9 mouse cellular contexts compared by ENCODE assay signal in genomic region chr4:152120311-152121182, GRCm38 (mm10). TPM values are rescaled to one million over a fixed set of nuclear protein-coding genes. Genes with fewer than 3 reads are reported as not detected.
DNase-seq lines count a peak whose midpoint lies in the region; ATAC-seq and TF ChIP-seq lines count a peak whose summit lies in the region.
"Had no signal": no experiment of that assay in that cellular context is flagged by ENCODE, and none has a peak within 500 bp of the region (broad histone marks: within the 10 kb centered on the region; RNA-seq: fewer than 3 reads in every experiment).

No protein-coding gene starts in this region.

- 1% methylated on average over 31 of the region's 31 CpGs for WGBS in neural tube, embryonic 13.5 days

- no peak for TF ChIP-seq CTCF in layer of hippocampus, adult 2 months (conservative IDR thresholded peaks at IDR 0.05)

- no peak overlapping the region for H3K9ac ChIP-seq in neural tube, embryonic 13.5 days

- H3K4me3 ChIP-seq in layer of hippocampus, adult 2 months = no peak overlapping the region
- H3K4me3 ChIP-seq in neural tube, embryonic 13.5 days = peak overlapping the region; percentile 7

- DNase-seq in layer of hippocampus, adult 2 months (ENCODE audit: low spot score in 2 of 2) = no peak
- no peak for DNase-seq in layer of hippocampus, adult 8-10 months (ENCODE audit: low spot score in 2 of 2)
- peak; percentile 48 for DNase-seq in brain, adult 2 months (ENCODE audit: low read depth, low spot score)
- no peak for DNase-seq in embryo, embryonic 10.5 days (ENCODE audit: low spot score)
- no peak for DNase-seq in cerebellum, postnatal 4 days (ENCODE audit: low spot score in 2 of 2)
- DNase-seq in yolk sac, embryonic 10.5 days (ENCODE audit: low spot score) = no peak

- H3K27ac ChIP-seq in layer of hippocampus, adult 2 months = peak overlapping the region; percentile 77; the same call in 1 of the 2 replicates
- no peak overlapping the region for H3K27ac ChIP-seq in neural tube, embryonic 13.5 days (replicated peaks)

- H3K4me2 ChIP-seq in neural tube, embryonic 13.5 days = peak overlapping the region; percentile 36

- H3K4me1 ChIP-seq in neural tube, embryonic 13.5 days (replicated peaks) = peaks cover 39% of the 10 kb centered on the region

- H3K27me3 ChIP-seq in neural tube, embryonic 13.5 days = peaks cover 100% of the 10 kb centered on the region

- no peaks in the 10 kb centered on the region for H3K36me3 ChIP-seq in neural tube, embryonic 13.5 days

- peak; percentile 70 for ATAC-seq in inflammation-experienced regulatory T-cells, adult 6 months
- ATAC-seq in neural tube, embryonic 13.5 days (ENCODE audit: low read depth) = no peak

- no peaks in the 10 kb centered on the region for H3K9me3 ChIP-seq in neural tube, embryonic 13.5 days

RNA-seq across cellular contexts. Expression of gene Tnfrsf25, which starts 4.8 kb away (rescaled TPM):
- 10 to 100 TPM; 22.7 to 48.4 TPM for total RNA-seq in layer of hippocampus, adult 2 months (2021)
- 10 to 100 TPM; 19.8 to 71.6 (median 34.1) TPM for total RNA-seq in layer of hippocampus, adult 8-10 months (2022)
- polyA plus RNA-seq in inflammation-experienced regulatory T-cells, adult 6 months (2017; shearing (Covaris generic)) = 100 to 1,000 TPM; 125 to 133 (median 127) TPM
- 0.84 and 1.8 TPM in 2 replicates for polyA plus RNA-seq in neural tube, embryonic 13.5 days (2015; fragmentation: Nextera tagmentation; extraction: Ambion mirVana)

RNA-seq across cellular contexts. Expression of gene Espn, which starts 31.6 kb away (rescaled TPM):
- total RNA-seq in layer of hippocampus, adult 2 months (2021) = 1 to 10 TPM; 1.2 to 1.9 TPM
- total RNA-seq in layer of hippocampus, adult 8-10 months (2022) = 1 to 10 TPM; 2.9 to 3.0 (median 3.0) TPM
- 10 to 100 TPM in 1 of 3 experiments, 1 to 10 TPM in 2; 6.0 to 13.1 (median 9.7) TPM for polyA plus RNA-seq in inflammation-experienced regulatory T-cells, adult 6 months (2017; shearing (Covaris generic))
- 0.21 and 0.51 TPM in 2 replicates for polyA plus RNA-seq in neural tube, embryonic 13.5 days (2015; fragmentation: Nextera tagmentation; extraction: Ambion mirVana)

RNA-seq across cellular contexts. Expression of gene Hes2, which starts 38.1 kb away (rescaled TPM):
- not detected for total RNA-seq in layer of hippocampus, adult 2 months (2021)
- total RNA-seq in layer of hippocampus, adult 8-10 months (2022) = not detected
- not detected for polyA plus RNA-seq in inflammation-experienced regulatory T-cells, adult 6 months (2017; shearing (Covaris generic))
- 0.13 and 0.15 TPM in 2 replicates for polyA plus RNA-seq in neural tube, embryonic 13.5 days (2015; fragmentation: Nextera tagmentation; extraction: Ambion mirVana)
- total RNA-seq: liver, adult 2 months had no signal
- polyA plus RNA-seq: liver, adult 2 months had no signal

RNA-seq across cellular contexts. Expression of gene Plekhg5, which starts 48.2 kb away (rescaled TPM):
- total RNA-seq in layer of hippocampus, adult 2 months (2021) = 100 to 1,000 TPM; 163 to 164 TPM
- 100 to 1,000 TPM; 123 to 164 (median 145) TPM for total RNA-seq in layer of hippocampus, adult 8-10 months (2022)
- 1 to 10 TPM; 2.5 to 3.7 (median 2.9) TPM for polyA plus RNA-seq in inflammation-experienced regulatory T-cells, adult 6 months (2017; shearing (Covaris generic))
- polyA plus RNA-seq in neural tube, embryonic 13.5 days (2015; fragmentation: Nextera tagmentation; extraction: Ambion mirVana) = 9.9 and 10.7 TPM in 2 replicates

RNA-seq across cellular contexts. Expression of gene Acot7, which starts 57.4 kb away (rescaled TPM):
- total RNA-seq in layer of hippocampus, adult 2 months (2021) = 100 to 1,000 TPM; 306 to 335 TPM
- 100 to 1,000 TPM; 297 to 327 (median 321) TPM for total RNA-seq in layer of hippocampus, adult 8-10 months (2022)
- polyA plus RNA-seq in inflammation-experienced regulatory T-cells, adult 6 months (2017; shearing (Covaris generic)) = 100 to 1,000 TPM; 124 to 249 (median 126) TPM
- 316 and 346 TPM in 2 replicates for polyA plus RNA-seq in neural tube, embryonic 13.5 days (2015; fragmentation: Nextera tagmentation; extraction: Ambion mirVana)
